Mouse (Mus musculus): Measurements from ENCODE around the gene Ispd.

GRCm38 (mm10) chr12:36477501-36477900, 96.3 kb downstream of the Ispd start:
- no peak for TF ChIP-seq POLR2A (IDR thresholded peaks at IDR 0.05; ENCODE audit: borderline replicate concordance, extremely low read depth, low read depth, low read length)
- TF ChIP-seq CTCF (IDR thresholded peaks at IDR 0.05; ENCODE audit: insufficient read depth, low read length) = no peak
